Mouse (Mus musculus): ENCODE measurements at regions not wholly inside any gene's neighbourhood (a gene's known extent, or its start where the extent isn't known, plus 50 kb on each side); places are given as distances from the start of the nearest gene placed in this dataset.

DNA sequence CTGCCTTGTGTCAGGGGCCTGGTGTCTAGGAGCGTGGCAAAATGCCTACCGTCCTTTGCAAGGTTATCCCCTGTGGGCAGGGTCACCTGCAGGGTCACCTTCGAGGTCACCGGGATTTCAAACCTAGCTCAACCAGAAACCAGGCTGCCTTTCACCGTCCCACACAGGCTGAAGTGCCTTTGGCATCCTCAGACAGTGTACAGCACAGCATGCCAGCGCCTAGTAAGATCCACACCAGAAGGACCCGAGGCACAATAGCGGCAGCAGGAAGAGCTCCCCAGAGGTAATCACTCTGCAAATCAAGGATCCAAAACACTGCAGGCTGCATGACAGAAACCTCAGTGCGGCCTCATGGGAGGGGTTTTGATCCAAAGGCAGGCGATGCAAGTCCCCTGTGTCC is 155.9 kb downstream of the 2410131K14Rik start:
- TF ChIP-seq POLR2A (IDR thresholded peaks at IDR 0.05; ENCODE audit: low read depth, low read length) (no peak), CTCF (IDR thresholded peaks at IDR 0.05; ENCODE audit: extremely low read depth, insufficient read depth, insufficient read length, insufficient replicate concordance) (no peak)
